Mouse (Mus musculus) v-Abl transformed pro-B cells (cell line): ENCODE results near the gene Mroh2a.

ENCODE experiments used
- in situ Hi-C, 2 experiments: fragments of 400-800 bp; cut with MboI; formaldehyde crosslinking; loops; one replicate each; pipeline ENCODE4 v1.15.1; 2025; ENCODE audit not compliant: unreplicated experiment in 2 of 2

Gene Mroh2a

GRCm38 (mm10) chr1:88234646-88235045, 7.9 kb downstream of the Mroh2a start:
- in situ Hi-C loops = no loop called here

GRCm38 (mm10) chr1:88235046-88235893, 8.5 kb downstream of the Mroh2a start:
- in situ Hi-C loops = no loop called here

- in situ Hi-C loops = no loop called here
These were observed 9.2 kb downstream of the Mroh2a start for GRCm38 (mm10) chr1:88235894-88236415.

GRCm38 (mm10) chr1:88237311-88237710, 10.5 kb downstream of the Mroh2a start:
- in situ Hi-C loops = no loop called here

GRCm38 (mm10) chr1:88238771-88239170, 12.0 kb downstream of the Mroh2a start:
- in situ Hi-C loops = no loop called here

- in situ Hi-C loops = no loop called here
These were observed 13.3 kb downstream of the Mroh2a start for GRCm38 (mm10) chr1:88240072-88240471.

GRCm38 (mm10) chr1:88240579-88240978, 13.8 kb downstream of the Mroh2a start:
- in situ Hi-C loops = no loop called here

GRCm38 (mm10) chr1:88243861-88244260, 17.1 kb downstream of the Mroh2a start:
- in situ Hi-C loops = no loop called here

GRCm38 (mm10) chr1:88245881-88246280, 19.1 kb downstream of the Mroh2a start:
- in situ Hi-C loops = no loop called here

GRCm38 (mm10) chr1:88246386-88246785, 19.6 kb downstream of the Mroh2a start:
- in situ Hi-C loops = no loop called here

GRCm38 (mm10) chr1:88247660-88248059, 20.9 kb downstream of the Mroh2a start:
- in situ Hi-C loops = no loop called here

- in situ Hi-C loops = no loop called here
These were observed 21.9 kb downstream of the Mroh2a start for GRCm38 (mm10) chr1:88248658-88249057.

- in situ Hi-C loops = no loop called here
These were observed 22.8 kb downstream of the Mroh2a start for GRCm38 (mm10) chr1:88249596-88249995.

- in situ Hi-C loops = no loop called here
These were observed 23.2 kb downstream of the Mroh2a start for GRCm38 (mm10) chr1:88250023-88250422.

GRCm38 (mm10) chr1:88253106-88253505, 26.3 kb downstream of the Mroh2a start:
- in situ Hi-C loops = no loop called here

GRCm38 (mm10) chr1:88253540-88253939, 26.8 kb downstream of the Mroh2a start:
- in situ Hi-C loops = no loop called here

GRCm38 (mm10) chr1:88254793-88255465, 28.1 kb downstream of the Mroh2a start:
- in situ Hi-C loops = no loop called here

GRCm38 (mm10) chr1:88255466-88255857, 28.7 kb downstream of the Mroh2a start:
- in situ Hi-C loops = no loop called here

GRCm38 (mm10) chr1:88255989-88256754, 29.4 kb downstream of the Mroh2a start:
- in situ Hi-C loops = no loop called here

GRCm38 (mm10) chr1:88256886-88257663, 30.3 kb downstream of the Mroh2a start:
- in situ Hi-C loops = no loop called here
